Mouse (Mus musculus): ENCODE results near the gene Pdlim5.

Gene Pdlim5

DNA sequence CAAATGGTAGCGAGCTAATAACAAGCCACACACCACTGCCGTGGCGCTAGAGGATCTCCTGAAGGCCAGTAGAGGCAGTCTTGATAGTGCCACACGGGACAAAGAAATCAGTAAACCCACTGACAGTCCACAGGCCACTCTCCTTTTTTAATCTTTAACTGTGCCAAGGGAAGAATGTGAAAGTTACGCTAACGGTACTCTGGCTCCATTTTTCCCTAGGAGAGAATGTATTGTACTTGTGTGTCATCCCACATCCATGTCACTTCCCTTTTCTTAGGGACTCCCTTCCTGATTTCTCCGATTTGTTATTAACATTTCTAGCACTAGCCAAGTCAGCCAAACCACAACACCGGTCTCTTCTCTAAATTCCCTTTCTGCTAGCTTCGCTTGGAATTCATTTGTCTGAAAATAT lies 1.5 kb downstream of the Pdlim5 start:
- no peak for DNase-seq

DNA sequence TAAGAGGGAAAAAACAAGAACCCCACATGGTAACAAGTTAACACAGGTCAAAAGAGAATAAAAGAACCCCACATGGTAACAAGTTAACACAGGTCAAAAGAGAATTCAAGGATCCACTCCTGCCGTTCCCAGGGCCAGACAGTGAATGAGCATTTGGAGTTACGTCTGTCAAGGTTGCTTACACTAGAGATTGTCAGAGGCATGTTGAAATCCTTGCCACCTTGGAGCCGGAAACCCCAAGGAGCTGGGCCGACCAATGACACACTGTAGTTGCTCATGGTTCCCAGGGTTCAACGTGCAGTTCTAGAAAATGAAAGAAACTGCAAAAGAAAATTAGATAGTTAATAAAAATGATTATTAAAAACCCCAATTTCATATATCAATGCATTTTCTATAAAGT lies 4.0 kb downstream of the Pdlim5 start:
- DNase-seq = no peak

DNA sequence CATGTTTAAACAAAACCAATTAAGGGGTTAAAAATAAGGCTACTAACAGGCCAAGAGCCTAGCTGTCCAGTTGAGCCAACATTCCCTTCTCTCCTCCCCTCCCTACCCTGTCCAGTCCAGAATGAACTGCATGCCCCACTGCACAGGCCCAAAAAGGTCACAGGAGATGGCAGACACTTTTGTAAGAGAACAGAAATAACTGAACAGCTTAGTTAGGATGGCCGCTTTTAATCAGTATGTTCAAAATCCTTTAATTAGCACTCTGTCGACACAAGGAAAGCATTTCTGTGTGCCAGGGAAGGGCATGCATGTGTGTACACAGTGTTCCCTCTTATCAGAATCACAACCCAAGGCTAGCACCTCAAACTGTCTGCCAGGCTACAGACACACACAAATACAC lies 5.2 kb downstream of the Pdlim5 start:
- DNase-seq = no peak

- DNase-seq = no peak
Measured at GRCm38 (mm10) chr3:142388189-142388588, 7.3 kb downstream of the Pdlim5 start.

DNA sequence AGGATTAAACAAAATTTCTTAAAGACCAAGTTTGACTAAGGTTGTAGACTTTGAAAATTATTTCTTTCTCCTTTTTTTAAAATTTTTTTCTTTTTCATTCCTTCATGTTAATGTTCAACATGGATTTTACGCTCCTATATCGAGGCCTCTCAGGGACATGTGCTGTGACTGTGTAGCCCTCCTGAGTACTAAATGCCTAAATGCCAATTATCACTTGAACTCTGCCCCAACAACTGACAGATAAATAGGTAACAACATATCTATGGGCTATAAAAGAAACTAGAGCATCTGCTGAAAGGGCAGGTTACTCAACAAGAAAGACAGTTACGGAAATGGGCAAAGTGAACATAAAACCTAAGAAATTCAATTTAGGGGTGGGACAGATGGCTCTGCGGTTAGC lies 9.0 kb downstream of the Pdlim5 start:
- DNase-seq = no peak

GRCm38 (mm10) chr3:142385690-142386089 lies 9.8 kb downstream of the Pdlim5 start:
- DNase-seq = no peak

- DNase-seq = no peak
Measured at GRCm38 (mm10) chr3:142376638-142377037, 18.9 kb downstream of the Pdlim5 start.

GRCm38 (mm10) chr3:142375106-142375505 lies 20.4 kb downstream of the Pdlim5 start:
- DNase-seq = no peak

GRCm38 (mm10) chr3:142372465-142373147 lies 22.9 kb downstream of the Pdlim5 start:
- DNase-seq = no peak

- DNase-seq = no peak
Measured at GRCm38 (mm10) chr3:142368411-142368810, 27.1 kb downstream of the Pdlim5 start.

- no peak for DNase-seq
Measured at GRCm38 (mm10) chr3:142362092-142362491, 33.4 kb downstream of the Pdlim5 start.

- no peak for DNase-seq
Measured at GRCm38 (mm10) chr3:142358951-142359350, 36.5 kb downstream of the Pdlim5 start.

- no peak for DNase-seq
Measured at GRCm38 (mm10) chr3:142356661-142357060, 38.8 kb downstream of the Pdlim5 start.

GRCm38 (mm10) chr3:142353218-142353617 lies 42.3 kb downstream of the Pdlim5 start:
- no peak for DNase-seq

DNA sequence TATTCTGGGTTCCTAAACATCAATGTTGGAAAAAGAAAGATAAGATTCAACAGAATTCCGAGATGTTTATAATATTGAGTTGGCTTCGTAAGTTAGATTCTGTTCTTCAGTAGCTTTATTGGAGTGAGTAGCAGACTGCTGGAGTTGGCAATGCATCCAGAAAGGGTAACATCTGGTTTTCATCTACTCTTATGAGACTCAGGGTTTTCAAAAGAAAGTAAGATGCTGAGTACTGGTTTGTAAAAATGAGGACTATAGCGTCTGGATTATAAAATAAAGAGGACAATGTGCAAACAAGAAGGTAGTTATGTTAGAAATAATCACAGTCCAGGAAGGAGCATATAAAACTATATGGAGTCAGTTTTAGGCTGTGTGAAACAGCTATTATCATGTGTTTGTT lies 45.0 kb downstream of the Pdlim5 start:
- no peak for DNase-seq

GRCm38 (mm10) chr3:142348816-142349631 lies 46.5 kb downstream of the Pdlim5 start:
- DNase-seq = no peak

DNA sequence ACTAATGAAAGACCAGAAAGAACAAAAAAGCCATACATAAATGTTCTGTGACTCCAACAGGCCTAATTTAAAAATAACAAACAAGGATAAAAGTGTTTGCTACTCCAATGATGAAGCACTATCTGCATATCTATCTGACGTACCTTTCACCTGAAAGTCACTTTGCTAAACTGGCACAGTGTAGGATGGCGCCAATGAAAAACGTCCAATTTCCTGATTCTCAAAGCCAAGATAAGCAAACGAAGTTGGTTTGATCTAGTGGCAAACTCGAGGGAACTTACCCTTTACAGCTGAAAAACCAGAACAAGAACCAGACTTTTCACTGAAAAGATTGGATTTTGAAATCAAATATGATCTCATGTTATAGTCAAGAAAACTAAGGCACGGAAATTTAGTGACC lies 49.2 kb downstream of the Pdlim5 start:
- DNase-seq = no peak

DNA sequence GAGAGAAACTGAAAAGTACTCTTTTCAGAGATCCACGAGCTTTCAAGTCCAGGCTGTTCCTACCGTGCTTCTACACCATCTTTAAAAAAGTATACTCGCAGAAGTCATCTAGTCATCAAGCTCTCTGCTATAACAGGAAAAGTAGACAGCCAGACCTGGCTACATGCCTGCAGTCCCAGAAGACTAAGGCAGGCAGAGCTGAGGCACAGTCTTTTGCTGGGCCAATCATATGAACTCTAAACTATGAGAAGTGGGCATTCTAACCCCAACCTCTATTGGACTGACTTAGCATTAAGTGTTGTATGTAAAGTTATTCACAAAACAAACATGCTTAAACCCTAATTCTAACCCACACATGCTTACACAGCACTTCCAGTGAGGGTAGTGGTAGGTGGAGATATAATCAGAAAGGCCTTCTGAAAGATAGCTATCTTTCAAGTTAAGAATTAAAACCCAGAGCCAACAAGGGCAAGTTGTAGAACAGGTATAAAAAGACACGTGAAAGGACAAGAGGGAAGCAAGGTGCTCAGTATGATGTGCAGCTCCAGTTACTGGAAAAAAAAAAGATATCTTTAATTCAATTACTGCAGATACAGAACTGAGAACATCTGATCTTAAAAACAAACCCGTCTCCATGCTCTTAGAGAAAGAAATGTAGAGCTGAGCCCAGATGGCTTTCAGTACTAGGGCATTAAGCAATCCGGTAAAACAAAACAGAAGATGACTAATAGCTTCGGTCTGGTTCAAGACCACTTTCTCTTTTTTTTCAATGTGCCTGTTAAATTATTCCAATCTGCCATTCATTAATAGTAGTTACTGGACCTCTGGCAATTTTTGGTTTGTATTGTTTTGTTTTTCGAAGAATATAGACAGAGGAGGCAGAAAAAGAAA lies 50.0 kb downstream of the Pdlim5 start:
- no peak for DNase-seq

DNA sequence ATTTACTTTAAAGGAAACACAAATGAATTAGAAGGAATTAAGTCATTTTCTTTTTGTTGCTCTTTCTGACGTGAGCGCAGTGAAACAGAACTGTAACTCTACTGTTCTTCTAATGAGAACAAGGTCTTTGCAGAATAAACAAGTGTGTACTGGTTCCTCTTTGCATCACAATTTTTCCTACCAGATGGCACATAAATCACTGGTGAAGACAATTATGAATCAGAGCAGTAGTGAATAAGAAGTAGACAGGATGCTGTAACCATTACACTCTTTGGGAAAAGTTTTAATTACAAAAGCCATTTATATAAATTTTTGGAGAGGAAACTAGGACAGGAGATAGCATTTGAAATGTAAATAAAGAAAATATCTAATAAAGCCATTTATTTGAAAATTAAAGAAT lies 51.7 kb downstream of the Pdlim5 start:
- no peak for DNase-seq

DNA sequence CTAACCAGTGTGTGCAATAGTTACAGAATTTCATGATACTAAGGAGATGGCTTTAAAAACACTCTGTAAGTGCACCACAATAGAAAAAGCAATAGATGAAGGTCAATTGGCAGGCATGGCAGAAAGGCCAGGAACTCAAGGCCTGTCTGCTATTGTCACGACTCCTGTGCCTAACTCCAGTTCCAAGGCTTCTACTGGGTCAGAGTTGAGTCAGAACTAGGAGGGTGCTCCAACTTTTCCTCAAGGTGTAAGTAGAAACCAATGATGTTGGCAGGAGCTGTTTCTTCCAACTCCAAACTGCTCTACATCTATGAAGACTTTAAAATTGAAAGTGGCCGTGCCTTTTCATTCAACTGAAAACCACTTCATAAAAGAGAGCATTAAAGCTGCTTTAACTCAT lies 54.8 kb downstream of the Pdlim5 start:
- DNase-seq = no peak

- DNase-seq = no peak
Measured at GRCm38 (mm10) chr3:142339440-142340251, 55.9 kb downstream of the Pdlim5 start.

- no peak for DNase-seq
Measured at GRCm38 (mm10) chr3:142338058-142338457, 57.4 kb downstream of the Pdlim5 start.

DNA sequence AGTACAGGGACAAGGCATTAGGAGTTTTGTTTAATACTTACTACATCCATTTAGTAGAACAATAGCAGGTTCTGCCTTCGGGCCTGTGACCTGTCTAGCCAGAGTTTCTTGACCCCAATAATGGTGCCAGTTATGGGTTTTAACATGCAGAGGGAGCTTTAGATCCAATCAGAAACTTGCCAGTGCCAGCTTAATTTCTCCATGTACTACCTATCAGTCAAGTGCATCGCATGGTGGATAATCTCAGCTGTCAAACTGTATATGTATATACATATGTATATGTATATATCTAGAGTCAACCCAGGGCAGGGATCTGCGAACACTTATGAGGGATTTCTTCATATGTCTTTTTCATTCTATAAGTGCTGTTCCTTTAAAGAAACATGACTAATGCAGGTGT lies 61.0 kb downstream of the Pdlim5 start:
- no peak for DNase-seq

Data from cerebellum, adult 11-12 months (tissue).